Mouse (Mus musculus) midbrain, embryonic 13.5 days (tissue): ENCODE measurements around the gene Plppr3. TPM values are rescaled to one million over a fixed set of nuclear protein-coding genes. Genes with fewer than 3 reads are reported as not detected.

ENCODE experiments used
- ATAC-seq: fragments of 200-750 bp; cut with Nextera tagmentation; 2 replicates; pipeline ENCODE4 v1.8.0; 2017; ENCODE audit warnings: mild to moderate bottlenecking, moderate TSS enrichment, moderate library complexity
- H3K27ac ChIP-seq: fragments of 300-500 bp; sonication (generic); 2 replicates; pipeline ENCODE4 v1.5.1; 2015; ENCODE audit warnings: inconsistent platforms, mild to moderate bottlenecking, moderate library complexity
- H3K27me3 ChIP-seq: fragments of 300-500 bp; sonication (generic); 2 replicates; pipeline ENCODE4 v1.6.1; 2015; ENCODE audit warnings: mild to moderate bottlenecking, inconsistent platforms
- H3K36me3 ChIP-seq: fragments of 300-500 bp; sonication (generic); 2 replicates; pipeline ENCODE4 v1.6.1; 2015; ENCODE audit warnings: mild to moderate bottlenecking, inconsistent platforms
- H3K4me1 ChIP-seq: fragments of 300-500 bp; sonication (generic); replicated peaks from 2 replicates; pipeline ENCODE4 v1.6.1; 2015; ENCODE audit warnings: inconsistent platforms
- H3K4me2 ChIP-seq: fragments of 300-500 bp; sonication (generic); replicated peaks from 2 replicates; pipeline ENCODE4 v1.6.1; 2015; ENCODE audit warnings: moderate library complexity, mild to moderate bottlenecking, inconsistent platforms
- H3K4me3 ChIP-seq: fragments of 300-500 bp; sonication (generic); replicated peaks from 2 replicates; pipeline ENCODE4 v1.5.1; 2015; ENCODE audit warnings: mild to moderate bottlenecking, inconsistent platforms
- H3K9ac ChIP-seq: fragments of 300-500 bp; sonication (generic); replicated peaks from 2 replicates; pipeline ENCODE4 v1.6.1; 2015; ENCODE audit warnings: mild to moderate bottlenecking, inconsistent platforms
- H3K9me3 ChIP-seq: fragments of 300-500 bp; sonication (generic); 2 replicates; pipeline ENCODE4 v1.6.1; 2016; ENCODE audit warnings: mild to moderate bottlenecking, inconsistent platforms
- WGBS: fragments of 180-500 bp; shearing (Covaris S2); methylation state at CpG from one replicate; pipeline ENCODE4 v1.1.7; 2015; 5-methylcytosine and 5-hydroxymethylcytosine counted together
- polyA plus RNA-seq: library from polyadenylated mRNA; unstranded; fragments of >200 nt; fragmentation: Nextera tagmentation; extraction: Ambion mirVana; gene quantifications from 2 replicates; pipeline ENCODE4 v1.2.1, GENCODE M21; 2015

Gene Plppr3
- polyA plus RNA-seq, 1 experiment from 2014 or later, result 432 TPM

- H3K27ac ChIP-seq, result peak overlapping the region; percentile 52
- peak overlapping the region; percentile 25 for H3K4me3 ChIP-seq
- no peaks in the 10 kb centered on the region for H3K9me3 ChIP-seq
- ATAC-seq, result peak; percentile 83
- peak overlapping the region; percentile 50 for H3K4me2 ChIP-seq
- no peaks in the 10 kb centered on the region for H3K36me3 ChIP-seq
- H3K4me1 ChIP-seq, result peaks cover 26% of the 10 kb centered on the region
- no peaks in the 10 kb centered on the region for H3K27me3 ChIP-seq
- peak overlapping the region; percentile 50 for H3K9ac ChIP-seq
- WGBS, result 1% methylated on average over 24 of the region's 24 CpGs
Measured at GRCm38 (mm10) chr10:79840644-79841551, 33.5 kb downstream of the Plppr3 start.

- Histone ChIP-seq H3K9me3 (no peaks in the 10 kb centered on the region), H3K4me2 (no peak overlapping the region), H3K27ac (0 out of 2 replicates have a peak overlapping the region, but pooled peaks have one; percentile 52), H3K36me3 (no peaks in the 10 kb centered on the region), H3K4me3 (no peak overlapping the region), H3K9ac (0 out of 2 replicates have a peak overlapping the region, but pooled peaks have one; percentile 50), H3K27me3 (no peaks in the 10 kb centered on the region), H3K4me1 (peaks cover 26% of the 10 kb centered on the region)
- 93% methylated on average over 3 of the region's 3 CpGs for WGBS
- ATAC-seq, result 0 out of 2 replicates have a peak, but pooled peaks have one; percentile 6
Measured at GRCm38 (mm10) chr10:79840091-79840490, 34.3 kb downstream of the Plppr3 start.

GRCm38 (mm10) chr10:79838151-79838550, 36.3 kb downstream of the Plppr3 start:
- no peak overlapping the region for H3K4me3 ChIP-seq
- no peak for ATAC-seq
- H3K9me3 ChIP-seq, result no peaks in the 10 kb centered on the region
- 71% methylated on average over 2 of the region's 2 CpGs for WGBS
- H3K27ac ChIP-seq, result no peak overlapping the region
- H3K4me1 ChIP-seq, result peaks cover 19% of the 10 kb centered on the region
- no peaks in the 10 kb centered on the region for H3K27me3 ChIP-seq
- H3K36me3 ChIP-seq, result no peaks in the 10 kb centered on the region
- H3K9ac ChIP-seq, result no peak overlapping the region
- no peak overlapping the region for H3K4me2 ChIP-seq

- Histone ChIP-seq H3K27me3 (no peaks in the 10 kb centered on the region), H3K4me2 (no peak overlapping the region), H3K9me3 (no peaks in the 10 kb centered on the region), H3K9ac (no peak overlapping the region), H3K4me3 (no peak overlapping the region), H3K36me3 (no peaks in the 10 kb centered on the region), H3K4me1 (peaks cover 14% of the 10 kb centered on the region), H3K27ac (no peak overlapping the region)
- 99% methylated on average over 3 of the region's 3 CpGs for WGBS
- ATAC-seq, result no peak
Measured at GRCm38 (mm10) chr10:79836918-79837317, 37.5 kb downstream of the Plppr3 start.

- H3K27ac ChIP-seq, result no peak overlapping the region
- no peaks in the 10 kb centered on the region for H3K27me3 ChIP-seq
- no peak overlapping the region for H3K4me3 ChIP-seq
- no peaks in the 10 kb centered on the region for H3K36me3 ChIP-seq
- ATAC-seq, result peak; percentile 76
- H3K9me3 ChIP-seq, result no peaks in the 10 kb centered on the region
- H3K4me1 ChIP-seq, result no peaks in the 10 kb centered on the region
- H3K4me2 ChIP-seq, result no peak overlapping the region
- 29% methylated on average over 9 of the region's 9 CpGs for WGBS
- H3K9ac ChIP-seq, result no peak overlapping the region
Measured at GRCm38 (mm10) chr10:79834769-79835398, 39.5 kb downstream of the Plppr3 start.

GRCm38 (mm10) chr10:79832786-79833181, 41.6 kb downstream of the Plppr3 start:
- Histone ChIP-seq H3K36me3 (no peaks in the 10 kb centered on the region), H3K27me3 (no peaks in the 10 kb centered on the region), H3K4me2 (no peak overlapping the region), H3K4me3 (no peak overlapping the region), H3K9me3 (no peaks in the 10 kb centered on the region), H3K9ac (no peak overlapping the region), H3K27ac (no peak overlapping the region), H3K4me1 (no peaks in the 10 kb centered on the region)
- no peak for ATAC-seq
- 76% methylated on average over 9 of the region's 9 CpGs for WGBS

DNA sequence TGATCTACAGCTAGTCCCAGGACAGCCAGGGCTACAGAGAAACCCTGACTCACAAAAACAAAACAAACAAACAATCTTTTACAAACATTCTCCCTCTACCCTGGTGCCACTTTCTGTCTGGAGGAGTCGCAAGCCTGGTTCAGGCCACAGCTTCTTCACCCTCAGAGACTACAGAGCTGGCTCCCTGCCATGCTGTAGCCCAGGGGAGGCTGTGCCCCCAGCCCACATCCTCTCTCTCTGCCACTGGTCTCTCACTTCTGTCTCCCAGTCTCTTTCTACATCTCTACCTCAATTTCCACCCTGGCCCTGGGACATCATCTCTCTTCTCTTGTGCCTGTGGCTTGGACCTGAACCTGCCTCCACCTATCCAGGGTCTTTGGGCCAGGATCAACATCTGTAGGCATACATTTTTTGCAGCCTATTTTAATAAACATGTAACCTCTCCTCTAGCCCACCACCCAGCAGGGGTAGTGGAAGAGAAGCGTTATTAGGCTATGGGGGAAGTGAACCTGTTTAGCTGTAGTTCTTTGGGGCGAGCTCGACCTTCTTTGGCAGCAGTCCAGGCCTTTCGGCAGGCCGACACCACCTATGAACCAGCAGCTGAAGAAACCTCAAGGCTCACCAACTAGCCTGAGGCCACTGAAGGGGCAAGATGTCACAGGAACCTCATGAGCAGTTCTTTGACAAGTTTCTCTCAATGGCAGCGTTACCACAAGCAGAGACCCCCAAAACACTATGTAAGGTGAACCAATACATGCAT, 42.2 kb downstream of the Plppr3 start:
- Histone ChIP-seq H3K4me1 (no peaks in the 10 kb centered on the region), H3K36me3 (no peaks in the 10 kb centered on the region), H3K27ac (no peak overlapping the region), H3K9ac (0 out of 2 replicates have a peak overlapping the region, but pooled peaks have one; percentile 19), H3K4me2 (no peak overlapping the region), H3K9me3 (no peaks in the 10 kb centered on the region), H3K27me3 (no peaks in the 10 kb centered on the region), H3K4me3 (no peak overlapping the region)
- WGBS, result 86% methylated on average over 7 of the region's 7 CpGs
- no peak for ATAC-seq

DNA sequence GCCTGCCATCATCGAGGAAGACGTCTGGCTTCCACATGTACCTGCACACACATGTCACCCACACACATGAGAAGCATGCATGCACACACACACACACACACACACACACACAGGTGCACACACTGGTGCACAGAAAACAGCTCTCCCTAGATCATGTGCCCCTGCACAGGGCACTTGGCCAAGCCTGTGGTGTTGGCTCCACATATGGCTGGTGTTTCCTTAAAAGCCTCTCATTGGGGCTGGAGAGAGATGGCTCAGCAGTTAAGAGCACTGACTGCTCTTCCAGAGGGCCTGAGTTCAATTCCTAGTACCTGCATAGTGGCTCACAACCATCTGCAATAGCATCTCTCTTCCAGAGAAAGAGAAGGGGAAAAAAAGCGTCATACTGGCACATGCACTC, 42.9 kb downstream of the Plppr3 start:
- WGBS, result 85% methylated on average over 3 of the region's 3 CpGs
- Histone ChIP-seq H3K4me1 (no peaks in the 10 kb centered on the region), H3K36me3 (no peaks in the 10 kb centered on the region), H3K4me3 (no peak overlapping the region), H3K4me2 (no peak overlapping the region), H3K27ac (no peak overlapping the region), H3K9me3 (no peaks in the 10 kb centered on the region), H3K9ac (no peak overlapping the region), H3K27me3 (no peaks in the 10 kb centered on the region)
- ATAC-seq, result no peak

GRCm38 (mm10) chr10:79824413-79824812, 50.0 kb downstream of the Plppr3 start:
- no peak for ATAC-seq
- no peaks in the 10 kb centered on the region for H3K9me3 ChIP-seq

DNA sequence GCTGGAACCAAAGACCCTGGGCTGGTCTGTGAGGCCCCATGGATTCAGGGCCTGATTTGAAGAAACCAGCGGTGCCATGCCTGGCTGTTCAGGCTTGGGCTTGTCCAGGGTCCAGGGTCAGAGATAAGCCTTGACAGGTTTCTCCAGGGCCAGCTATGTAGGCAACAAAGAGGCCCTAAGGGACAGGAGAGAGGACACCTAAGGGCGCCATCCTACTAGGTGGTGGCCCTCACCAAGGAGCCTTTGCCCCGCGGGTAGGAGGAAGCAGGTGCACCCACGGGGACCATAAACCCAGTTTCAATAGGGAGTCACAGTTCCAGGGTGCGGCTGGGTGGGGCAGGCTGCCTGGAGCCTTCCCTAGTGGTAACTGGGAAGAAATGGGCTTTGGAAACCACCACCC, 51.4 kb downstream of the Plppr3 start:
- Histone ChIP-seq H3K4me3 (no peak overlapping the region), H3K27ac (no peak overlapping the region), H3K27me3 (no peaks in the 10 kb centered on the region), H3K9me3 (no peaks in the 10 kb centered on the region), H3K4me1 (peaks cover 14% of the 10 kb centered on the region), H3K4me2 (no peak overlapping the region), H3K36me3 (peaks cover 39% of the 10 kb centered on the region), H3K9ac (no peak overlapping the region)
- ATAC-seq, result no peak
- 77% methylated on average over 6 of the region's 6 CpGs for WGBS

More at GRCm38 (mm10) chr10:79824413-79824812, 50.0 kb downstream of the Plppr3 start:
- no peaks in the 10 kb centered on the region for H3K27me3 ChIP-seq
- H3K9ac ChIP-seq, result no peak overlapping the region; the same call in 1 of the 2 replicates
- peaks cover 10% of the 10 kb centered on the region for H3K4me1 ChIP-seq
- H3K27ac ChIP-seq, result no peak overlapping the region
- peaks cover 25% of the 10 kb centered on the region for H3K36me3 ChIP-seq
- no peak overlapping the region for H3K4me2 ChIP-seq
- 76% methylated on average over 6 of the region's 6 CpGs for WGBS
- H3K4me3 ChIP-seq, result no peak overlapping the region

- ATAC-seq, result 0 out of 2 replicates have a peak, but pooled peaks have one; percentile 22
Measured at GRCm38 (mm10) chr10:79822372-79822771, 52.1 kb downstream of the Plppr3 start.

More at GRCm38 (mm10) chr10:79822372-79822771, 52.1 kb downstream of the Plppr3 start:
- 33% methylated on average over 17 of the region's 17 CpGs for WGBS
- Histone ChIP-seq H3K9ac (0 out of 2 replicates have a peak overlapping the region, but pooled peaks have one; percentile 8), H3K27me3 (no peaks in the 10 kb centered on the region), H3K4me2 (0 out of 2 replicates have a peak overlapping the region, but pooled peaks have one; percentile 1), H3K27ac (no peak overlapping the region), H3K4me3 (no peak overlapping the region), H3K4me1 (peaks cover 14% of the 10 kb centered on the region), H3K36me3 (peaks cover 41% of the 10 kb centered on the region), H3K9me3 (no peaks in the 10 kb centered on the region)
